Mouse (Mus musculus) limb, embryonic 11.5 days (tissue): Measurements from ENCODE around the gene Bod1l. TPM values are rescaled to one million over a fixed set of nuclear protein-coding genes. Genes with fewer than 3 reads are reported as not detected.
A peak's percentile ranks its signal among the peaks of the same experiment; 100 is the strongest.

Experiments used
- ATAC-seq: fragments of 200-750 bp; cut with Nextera tagmentation; 2 replicates; pipeline ENCODE4 v1.8.0; 2017; ENCODE audit warnings: low read depth; ENCODE audit not compliant: insufficient number of reproducible peaks, low FRiP score, low TSS enrichment
- DNase-seq: peaks from one replicate; pipeline ENCODE4 v3.0.0-alpha.2; 2015; ENCODE audit warnings: low spot score
- H3K27ac ChIP-seq: fragments of 300-500 bp; sonication (generic); replicated peaks from 2 replicates; pipeline ENCODE4 v1.5.1; 2014; ENCODE audit warnings: low read depth, mild to moderate bottlenecking, low read length
- H3K27me3 ChIP-seq: fragments of 300-500 bp; sonication (generic); 2 replicates; pipeline ENCODE4 v1.6.1; 2014; ENCODE audit warnings: mild to moderate bottlenecking, low read length, mixed read lengths; ENCODE audit not compliant: control insufficient read depth, insufficient read depth
- H3K36me3 ChIP-seq: fragments of 300-500 bp; sonication (generic); 2 replicates; pipeline ENCODE4 v1.6.1; 2014; ENCODE audit warnings: mild to moderate bottlenecking, low read length, moderate library complexity, mixed read lengths; ENCODE audit not compliant: control insufficient read depth, insufficient read depth
- H3K4me1 ChIP-seq: fragments of 300-500 bp; sonication (generic); 2 replicates; pipeline ENCODE4 v1.6.1; 2014; ENCODE audit warnings: low read length, mixed read lengths; ENCODE audit not compliant: control insufficient read depth, insufficient read depth
- H3K4me2 ChIP-seq: fragments of 300-500 bp; sonication (generic); 2 replicates; pipeline ENCODE4 v1.6.1; 2014; ENCODE audit warnings: low read depth, mild to moderate bottlenecking, moderate library complexity; ENCODE audit not compliant: severe bottlenecking
- H3K4me3 ChIP-seq: fragments of 300-500 bp; sonication (generic); 2 replicates; pipeline ENCODE4 v1.5.1; 2014; ENCODE audit warnings: low read depth, low read length
- H3K9ac ChIP-seq: fragments of 300-500 bp; sonication (generic); 2 replicates; pipeline ENCODE4 v1.6.1; 2014; ENCODE audit warnings: mild to moderate bottlenecking, low read length
- H3K9me3 ChIP-seq: fragments of 300-500 bp; sonication (generic); 2 replicates; pipeline ENCODE4 v1.6.1; 2016; ENCODE audit warnings: low read length; ENCODE audit not compliant: control insufficient read depth
- WGBS: fragments of 180-500 bp; shearing (Covaris S2); extraction: QIAGEN DNeasy Blood & Tissue Kit; methylation state at CpG from one replicate; pipeline ENCODE4 v1.1.7; 2014; 5-methylcytosine and 5-hydroxymethylcytosine counted together
- polyA plus RNA-seq: library from polyadenylated mRNA; unstranded; fragments of >200 nt; fragmentation: Nextera tagmentation; extraction: Ambion mirVana; gene quantifications from 2 replicates; pipeline ENCODE4 v1.2.1, GENCODE M21; 2014

The Bod1l gene
- polyA plus RNA-seq, 1 experiment from 2014 or later, result 24.2 TPM

DNA sequence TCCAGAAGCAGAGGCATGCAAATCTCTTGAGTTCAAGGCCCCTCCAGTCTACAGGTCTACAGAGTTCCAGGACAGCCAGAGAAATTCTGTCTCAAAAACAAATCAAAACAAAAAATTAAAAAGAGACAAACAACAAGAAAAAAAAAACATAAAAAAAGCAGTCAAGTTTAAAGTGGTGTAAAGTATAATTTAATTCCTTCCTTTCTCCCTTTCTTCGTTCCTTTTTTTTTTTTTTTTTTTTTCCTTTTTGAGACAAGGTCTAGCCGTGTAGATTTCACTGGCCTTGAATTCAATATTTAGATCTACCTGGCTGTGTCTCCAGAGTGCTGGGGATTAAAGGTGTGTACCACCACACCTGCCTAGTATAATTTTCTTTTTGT lies 1.4 kb upstream of the Bod1l start:
- H3K36me3 ChIP-seq, result no peaks in the 10 kb centered on the region
- no peak overlapping the region for H3K4me3 ChIP-seq
- peaks cover 7% of the 10 kb centered on the region; the same call in 1 of the 2 replicates for H3K4me1 ChIP-seq
- no peak overlapping the region for H3K9ac ChIP-seq
- H3K4me2 ChIP-seq, result no peak overlapping the region; the same call in 1 of the 2 replicates
- ATAC-seq (no peak), DNase-seq (no peak)
- H3K27me3 ChIP-seq, result no peaks in the 10 kb centered on the region
- no peaks in the 10 kb centered on the region for H3K9me3 ChIP-seq
- H3K27ac ChIP-seq, result no peak overlapping the region
- WGBS, result 73% methylated on average over 2 of the region's 2 CpGs

DNA sequence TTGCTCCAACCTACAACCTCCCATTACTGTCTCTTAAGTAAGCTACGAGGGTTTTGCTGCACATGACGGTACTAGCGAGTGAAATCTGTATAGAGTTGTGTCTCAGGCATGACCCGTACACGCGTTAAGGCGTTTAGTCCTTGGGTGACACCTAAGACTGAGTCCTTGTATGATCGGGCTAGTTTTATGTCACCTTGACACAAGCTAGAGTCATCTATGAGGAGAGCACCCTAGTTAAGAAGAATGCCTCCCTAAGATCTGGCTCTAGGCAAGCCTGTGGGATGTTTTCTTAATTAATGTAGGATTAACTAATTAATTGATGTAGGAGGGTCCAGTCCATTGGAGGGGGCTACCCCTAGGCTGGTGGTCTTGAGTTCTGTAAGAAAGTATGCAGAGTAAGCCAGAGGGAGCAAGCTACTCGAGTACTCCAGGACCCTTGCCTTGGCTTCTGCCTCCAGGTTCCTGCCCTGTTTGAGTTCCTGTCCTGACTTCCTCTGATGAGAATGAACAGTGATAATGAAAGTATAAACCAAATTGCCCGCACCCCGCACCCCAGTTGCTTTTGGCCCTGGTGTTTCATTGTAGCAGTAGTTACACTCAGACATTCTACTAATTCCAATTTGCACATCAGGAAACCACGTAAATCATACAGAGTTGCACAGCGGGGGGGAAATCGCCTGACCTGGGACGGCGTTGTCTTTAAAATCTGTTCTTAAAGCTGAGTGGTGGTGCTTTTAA lies 874 bp upstream of the Bod1l start:
- Histone ChIP-seq H3K4me3 (peak overlapping the region; percentile 95), H3K27me3 (no peaks in the 10 kb centered on the region), H3K27ac (no peak overlapping the region), H3K9ac (no peak overlapping the region), H3K36me3 (no peaks in the 10 kb centered on the region), H3K4me2 (peak overlapping the region; percentile 69), H3K9me3 (no peaks in the 10 kb centered on the region), H3K4me1 (peaks cover 7% of the 10 kb centered on the region; the same call in 1 of the 2 replicates)
- DNase-seq (peak; percentile 48), ATAC-seq (peak; percentile 36; the same call in 1 of the 2 replicates)
- 21% methylated on average over 16 of the region's 16 CpGs for WGBS

DNA sequence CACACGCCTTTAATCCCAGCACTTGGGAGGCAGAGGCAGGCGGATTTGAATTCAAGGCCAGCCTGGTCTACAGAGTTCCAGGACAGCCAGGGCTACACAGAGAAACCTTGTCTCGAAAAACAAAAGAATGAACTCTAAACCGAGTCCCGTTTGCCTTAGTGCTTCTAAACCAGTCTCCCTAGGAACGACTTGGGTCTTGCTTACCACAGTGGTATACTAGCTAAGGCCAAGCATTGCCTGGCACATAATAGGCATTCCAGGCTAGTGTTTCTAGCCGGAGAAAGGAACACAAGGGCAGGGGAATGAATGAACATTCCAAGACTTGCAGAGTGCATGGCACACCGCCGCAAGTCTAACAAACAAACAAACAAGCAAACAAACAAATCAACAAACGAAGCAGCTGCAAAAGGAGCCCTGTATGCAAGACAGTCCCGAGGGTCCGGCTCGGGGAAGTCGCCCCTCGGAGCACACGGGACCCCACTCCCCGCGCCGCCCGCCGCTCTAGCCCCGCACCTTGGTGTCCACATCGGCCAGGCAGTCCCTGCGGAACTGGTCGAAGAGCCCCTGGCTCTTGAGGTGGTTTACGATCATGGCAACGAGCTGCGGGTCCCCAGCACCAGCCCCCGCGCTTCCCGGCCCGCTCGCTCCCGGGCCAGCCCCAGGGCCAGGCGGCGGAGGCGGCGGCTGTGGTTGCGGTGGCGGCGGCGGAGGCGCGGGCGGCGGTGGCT lies 532 bp downstream of the Bod1l start:
- peak overlapping the region; percentile 94 for H3K9ac ChIP-seq
- H3K27ac ChIP-seq, result no peak overlapping the region; the same call in 1 of the 2 replicates
- no peaks in the 10 kb centered on the region for H3K9me3 ChIP-seq
- H3K4me3 ChIP-seq, result peak overlapping the region; percentile 95
- WGBS, result 1% methylated on average over 45 of the region's 46 CpGs
- no peaks in the 10 kb centered on the region for H3K27me3 ChIP-seq
- H3K4me1 ChIP-seq, result peaks cover 7% of the 10 kb centered on the region; the same call in 1 of the 2 replicates
- no peaks in the 10 kb centered on the region for H3K36me3 ChIP-seq
- ATAC-seq (peak; percentile 57), DNase-seq (no peak)
- H3K4me2 ChIP-seq, result peak overlapping the region; percentile 69

DNA sequence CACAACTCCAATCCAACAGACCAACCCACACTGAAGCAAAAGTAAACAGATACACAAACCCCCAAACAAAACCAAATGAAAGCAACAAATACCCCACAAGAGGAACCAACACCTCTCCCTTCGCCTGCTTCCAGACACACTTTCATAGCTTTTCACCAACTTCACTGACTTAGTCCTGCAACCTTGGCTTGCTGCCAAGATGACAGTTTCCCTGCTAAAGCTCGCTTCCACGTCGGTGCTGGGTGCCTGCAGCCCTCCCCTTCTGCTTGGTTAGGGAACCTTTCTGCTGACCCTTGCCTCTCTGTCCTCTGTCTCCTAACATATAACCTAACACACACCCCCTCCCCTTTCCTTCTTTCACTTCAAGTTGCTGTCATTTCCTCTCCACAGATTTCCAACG lies 1.4 kb downstream of the Bod1l start:
- H3K4me2 ChIP-seq, result peak overlapping the region; percentile 69
- peaks cover 7% of the 10 kb centered on the region; the same call in 1 of the 2 replicates for H3K4me1 ChIP-seq
- H3K27me3 ChIP-seq, result no peaks in the 10 kb centered on the region
- no peak overlapping the region for H3K9ac ChIP-seq
- no peak for ATAC-seq
- no peak overlapping the region for H3K27ac ChIP-seq
- 45% methylated on average over 5 of the region's 5 CpGs for WGBS
- H3K9me3 ChIP-seq, result no peaks in the 10 kb centered on the region
- H3K4me3 ChIP-seq, result peak overlapping the region; percentile 95; the same call in 1 of the 2 replicates
- no peak for DNase-seq
- H3K36me3 ChIP-seq, result no peaks in the 10 kb centered on the region

GRCm38 (mm10) chr5:41841735-41842134 lies 2.4 kb downstream of the Bod1l start:
- no peak overlapping the region for H3K4me3 ChIP-seq
- H3K27ac ChIP-seq, result no peak overlapping the region
- 90% methylated on average over 5 of the region's 5 CpGs for WGBS
- peaks cover 7% of the 10 kb centered on the region; the same call in 1 of the 2 replicates for H3K4me1 ChIP-seq
- DNase-seq (no peak), ATAC-seq (no peak)
- no peaks in the 10 kb centered on the region for H3K9me3 ChIP-seq
- H3K27me3 ChIP-seq, result no peaks in the 10 kb centered on the region
- H3K4me2 ChIP-seq, result no peak overlapping the region
- H3K9ac ChIP-seq, result no peak overlapping the region
- H3K36me3 ChIP-seq, result no peaks in the 10 kb centered on the region

GRCm38 (mm10) chr5:41830100-41830499 lies 14.0 kb downstream of the Bod1l start:
- Histone ChIP-seq H3K27me3 (no peaks in the 10 kb centered on the region), H3K27ac (no peak overlapping the region), H3K9ac (no peak overlapping the region), H3K4me2 (no peak overlapping the region), H3K4me3 (no peak overlapping the region), H3K9me3 (no peaks in the 10 kb centered on the region), H3K4me1 (no peaks in the 10 kb centered on the region), H3K36me3 (peaks cover 8% of the 10 kb centered on the region; the same call in 1 of the 2 replicates)
- no peak for ATAC-seq
- 92% methylated on average over 2 of the region's 2 CpGs for WGBS
- DNase-seq, result no peak

- no peaks in the 10 kb centered on the region for H3K27me3 ChIP-seq
- ATAC-seq (no peak), DNase-seq (no peak)
- peaks cover 36% of the 10 kb centered on the region for H3K36me3 ChIP-seq
- H3K4me1 ChIP-seq, result no peaks in the 10 kb centered on the region
- WGBS, result 94% methylated on average over 9 of the region's 9 CpGs
- H3K4me2 ChIP-seq, result no peak overlapping the region
- H3K4me3 ChIP-seq, result no peak overlapping the region
- H3K9ac ChIP-seq, result no peak overlapping the region
- no peaks in the 10 kb centered on the region for H3K9me3 ChIP-seq
- no peak overlapping the region for H3K27ac ChIP-seq
These were observed 23.0 kb downstream of the Bod1l start for GRCm38 (mm10) chr5:41821158-41821557.

- H3K36me3 ChIP-seq, result peaks cover 36% of the 10 kb centered on the region
- no peaks in the 10 kb centered on the region for H3K27me3 ChIP-seq
- no peaks in the 10 kb centered on the region for H3K9me3 ChIP-seq
- no peak overlapping the region for H3K4me2 ChIP-seq
- no peaks in the 10 kb centered on the region for H3K4me1 ChIP-seq
- DNase-seq (no peak), ATAC-seq (no peak)
- no peak overlapping the region for H3K4me3 ChIP-seq
- WGBS, result 90% methylated on average over 3 of the region's 3 CpGs
- H3K27ac ChIP-seq, result no peak overlapping the region
- H3K9ac ChIP-seq, result no peak overlapping the region
These were observed 23.6 kb downstream of the Bod1l start for GRCm38 (mm10) chr5:41820530-41820929.
